Mouse (Mus musculus) stomach, postnatal 0 days (tissue): ENCODE data around the gene Elobl.

ENCODE experiments used
- CTCF ChIP-seq: IDR thresholded peaks from 2 replicates; pipeline ENCODE4 v1.5.1; 2016; ENCODE audit warnings: antibody characterized with exemption, low read depth, mild to moderate bottlenecking, moderate library complexity
- EP300 ChIP-seq: optimal IDR thresholded peaks from 2 replicates; pipeline ENCODE3; 2016; ENCODE audit warnings: antibody characterized with exemption

DNA sequence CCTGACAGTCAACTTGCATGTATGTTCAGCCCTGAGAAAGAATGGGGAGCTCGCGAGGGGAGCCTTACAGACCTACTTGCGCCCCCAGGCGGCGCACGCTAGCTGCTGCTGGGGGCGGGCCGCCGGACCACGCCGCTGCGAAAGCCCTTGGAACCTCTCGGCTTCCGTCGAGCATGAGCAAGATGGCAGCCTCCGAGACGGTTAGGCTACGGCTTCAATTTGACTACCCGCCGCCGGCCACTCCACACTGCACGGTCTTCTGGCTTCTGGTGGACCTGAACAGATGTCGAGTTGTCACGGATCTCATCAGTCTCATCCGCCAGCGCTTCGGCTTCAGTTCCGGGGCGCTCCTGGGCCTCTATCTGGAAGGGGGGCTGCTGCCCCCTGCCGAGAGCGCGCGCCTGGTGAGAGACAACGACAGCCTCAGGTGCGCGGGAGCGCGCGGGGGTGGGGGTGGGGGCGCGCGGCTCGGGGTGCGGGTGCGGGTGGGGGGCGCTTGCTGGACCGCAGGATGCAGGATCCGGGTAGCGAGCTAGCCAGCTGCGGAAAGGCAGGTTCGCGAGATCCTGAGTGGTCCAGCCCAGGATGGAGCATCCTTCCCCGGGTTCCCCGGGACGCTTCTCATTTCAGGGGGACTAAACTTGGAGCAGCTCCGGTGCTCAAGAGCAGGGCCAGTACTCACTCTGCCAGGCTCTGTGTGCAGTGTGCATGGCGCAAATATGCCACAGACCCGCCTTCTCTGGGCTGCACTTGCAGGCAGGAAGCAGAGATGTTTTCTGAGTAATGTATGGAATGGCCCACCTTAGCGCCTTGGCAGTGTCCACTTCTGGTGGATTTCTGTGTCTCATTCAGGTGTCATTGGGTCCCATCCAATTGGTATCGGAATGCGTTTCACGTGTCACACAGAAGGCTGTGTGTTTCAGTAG lies 7.3 kb upstream of the Elobl start:
- TF ChIP-seq EP300: peak; percentile 47
- peak; percentile 92 for TF ChIP-seq CTCF
